Mouse (Mus musculus) CH12F3 (cell line): ENCODE measurements around the gene Nr4a1.

ENCODE experiments used
- in situ Hi-C: fragments of 300-500 bp; cut with MboI; formaldehyde crosslinking; loops from 2 replicates; pipeline ENCODE4 v1.14.3; 2020; ENCODE audit warnings: low sequenced_read_pairs

Nr4a1 gene

GRCm38 (mm10) chr15:101233183-101233582, 20.9 kb upstream of the Nr4a1 start:
- in situ Hi-C loops = no loop called here

- in situ Hi-C loops = no loop called here
Measured at GRCm38 (mm10) chr15:101233641-101234275, 20.3 kb upstream of the Nr4a1 start.

- in situ Hi-C loops = loop anchor here (5.0 kb wide), 1 partner anchor 48 kb away; the partner anchor contains the start of gene Atg101
Measured at GRCm38 (mm10) chr15:101234611-101235341, 19.3 kb upstream of the Nr4a1 start.

- in situ Hi-C loops = loop anchor here (5.0 kb wide), 1 partner anchor 47 kb away; the partner anchor contains the start of gene Atg101
Measured at GRCm38 (mm10) chr15:101235342-101235698, 18.7 kb upstream of the Nr4a1 start.

- in situ Hi-C loops = loop anchor here (5.0 kb wide), 1 partner anchor 46 kb away; the partner anchor contains the start of gene Atg101
Measured at GRCm38 (mm10) chr15:101235728-101236327, 18.2 kb upstream of the Nr4a1 start.

- in situ Hi-C loops = loop anchor here (5.0 kb wide), 1 partner anchor 45 kb away; the partner anchor contains the start of gene Atg101
Measured at GRCm38 (mm10) chr15:101236878-101237277, 17.2 kb upstream of the Nr4a1 start.

GRCm38 (mm10) chr15:101238885-101239511, 15.1 kb upstream of the Nr4a1 start:
- in situ Hi-C loops = loop anchor here (5.0 kb wide), 1 partner anchor 43 kb away; the partner anchor contains the start of gene Atg101

- in situ Hi-C loops = loop anchor here (5.0 kb wide), 1 partner anchor 42 kb away; the partner anchor contains the start of gene Atg101
Measured at GRCm38 (mm10) chr15:101239821-101240220, 14.2 kb upstream of the Nr4a1 start.

- in situ Hi-C loops = no loop called here
Measured at GRCm38 (mm10) chr15:101240799-101241204, 13.3 kb upstream of the Nr4a1 start.

GRCm38 (mm10) chr15:101241236-101241635, 12.8 kb upstream of the Nr4a1 start:
- in situ Hi-C loops = no loop called here

GRCm38 (mm10) chr15:101241853-101242252, 12.2 kb upstream of the Nr4a1 start:
- in situ Hi-C loops = no loop called here

GRCm38 (mm10) chr15:101242645-101243044, 11.4 kb upstream of the Nr4a1 start:
- in situ Hi-C loops = no loop called here

GRCm38 (mm10) chr15:101244012-101244411, 10.1 kb upstream of the Nr4a1 start:
- in situ Hi-C loops = no loop called here

GRCm38 (mm10) chr15:101246231-101247154, 7.6 kb upstream of the Nr4a1 start:
- in situ Hi-C loops = no loop called here

GRCm38 (mm10) chr15:101247155-101247498, 6.9 kb upstream of the Nr4a1 start:
- in situ Hi-C loops = no loop called here

- in situ Hi-C loops = no loop called here
Measured at GRCm38 (mm10) chr15:101248029-101248710, 5.9 kb upstream of the Nr4a1 start.

GRCm38 (mm10) chr15:101250220-101250800, 3.8 kb upstream of the Nr4a1 start:
- in situ Hi-C loops = no loop called here

- in situ Hi-C loops = no loop called here
Measured at GRCm38 (mm10) chr15:101251930-101252329, 2.1 kb upstream of the Nr4a1 start.

- in situ Hi-C loops = no loop called here
Measured at GRCm38 (mm10) chr15:101252614-101253013, 1.5 kb upstream of the Nr4a1 start.
